Mouse (Mus musculus): ENCODE measurements at regions not wholly inside any gene's neighbourhood (a gene's known extent, or its start where the extent isn't known, plus 50 kb on each side); places are given as distances from the start of the nearest gene placed in this dataset.

- no peak for DNase-seq (ENCODE audit: low read depth, low spot score)
Measured at GRCm38 (mm10) chr16:9113801-9114200, 283.9 kb downstream of the 1810013L24Rik start.

GRCm38 (mm10) chr16:9115548-9115947, 285.6 kb downstream of the 1810013L24Rik start:
- no peak for DNase-seq (ENCODE audit: low read depth, low spot score)

- DNase-seq (ENCODE audit: low read depth, low spot score) = no peak
Measured at GRCm38 (mm10) chr16:9121581-9121980, 291.7 kb downstream of the 1810013L24Rik start.

- DNase-seq (ENCODE audit: low read depth, low spot score) = no peak
Measured at GRCm38 (mm10) chr16:9132113-9132512, 302.2 kb downstream of the 1810013L24Rik start.

- no peak for DNase-seq (ENCODE audit: low read depth, low spot score)
Measured at GRCm38 (mm10) chr16:9132778-9133177, 302.9 kb downstream of the 1810013L24Rik start.

GRCm38 (mm10) chr16:9135377-9135776, 305.5 kb downstream of the 1810013L24Rik start:
- DNase-seq (ENCODE audit: low read depth, low spot score) = no peak

GRCm38 (mm10) chr16:9138552-9139224, 308.8 kb downstream of the 1810013L24Rik start:
- no peak for DNase-seq (ENCODE audit: low read depth, low spot score)

- DNase-seq (ENCODE audit: low read depth, low spot score) = no peak
Measured at GRCm38 (mm10) chr16:9139405-9139804, 309.5 kb downstream of the 1810013L24Rik start.

GRCm38 (mm10) chr16:9149209-9150135, 319.6 kb downstream of the 1810013L24Rik start:
- no peak for DNase-seq (ENCODE audit: low read depth, low spot score)

- no peak for DNase-seq (ENCODE audit: low read depth, low spot score)
Measured at GRCm38 (mm10) chr16:9151936-9152335, 322.0 kb downstream of the 1810013L24Rik start.

GRCm38 (mm10) chr16:9153501-9153900, 323.6 kb downstream of the 1810013L24Rik start:
- no peak for DNase-seq (ENCODE audit: low read depth, low spot score)

GRCm38 (mm10) chr16:9165763-9166310, 335.9 kb downstream of the 1810013L24Rik start:
- DNase-seq (ENCODE audit: low read depth, low spot score) = no peak

- DNase-seq (ENCODE audit: low read depth, low spot score) = no peak
Measured at GRCm38 (mm10) chr16:9176402-9176801, 346.5 kb downstream of the 1810013L24Rik start.

- DNase-seq (ENCODE audit: low read depth, low spot score) = no peak
Measured at GRCm38 (mm10) chr16:9195821-9196220, 365.9 kb downstream of the 1810013L24Rik start.

- DNase-seq (ENCODE audit: low read depth, low spot score) = no peak
Measured at GRCm38 (mm10) chr16:9198903-9199532, 369.1 kb downstream of the 1810013L24Rik start.

- DNase-seq (ENCODE audit: low read depth, low spot score) = no peak
Measured at GRCm38 (mm10) chr16:9208602-9209001, 378.7 kb downstream of the 1810013L24Rik start.

GRCm38 (mm10) chr16:9211485-9211884, 381.6 kb downstream of the 1810013L24Rik start:
- no peak for DNase-seq (ENCODE audit: low read depth, low spot score)

- DNase-seq (ENCODE audit: low read depth, low spot score) = no peak
Measured at GRCm38 (mm10) chr16:9215131-9215530, 385.2 kb downstream of the 1810013L24Rik start.

GRCm38 (mm10) chr16:9217361-9217760, 387.5 kb downstream of the 1810013L24Rik start:
- no peak for DNase-seq (ENCODE audit: low read depth, low spot score)

GRCm38 (mm10) chr16:9230178-9230577, 400.3 kb downstream of the 1810013L24Rik start:
- no peak for DNase-seq (ENCODE audit: low read depth, low spot score)

GRCm38 (mm10) chr16:9242099-9242498, 412.2 kb downstream of the 1810013L24Rik start:
- DNase-seq (ENCODE audit: low read depth, low spot score) = no peak

- no peak for DNase-seq (ENCODE audit: low read depth, low spot score)
Measured at GRCm38 (mm10) chr16:9247198-9247597, 417.3 kb downstream of the 1810013L24Rik start.

All from retina, adult 2 months (tissue).